In the genomic region with DNA sequence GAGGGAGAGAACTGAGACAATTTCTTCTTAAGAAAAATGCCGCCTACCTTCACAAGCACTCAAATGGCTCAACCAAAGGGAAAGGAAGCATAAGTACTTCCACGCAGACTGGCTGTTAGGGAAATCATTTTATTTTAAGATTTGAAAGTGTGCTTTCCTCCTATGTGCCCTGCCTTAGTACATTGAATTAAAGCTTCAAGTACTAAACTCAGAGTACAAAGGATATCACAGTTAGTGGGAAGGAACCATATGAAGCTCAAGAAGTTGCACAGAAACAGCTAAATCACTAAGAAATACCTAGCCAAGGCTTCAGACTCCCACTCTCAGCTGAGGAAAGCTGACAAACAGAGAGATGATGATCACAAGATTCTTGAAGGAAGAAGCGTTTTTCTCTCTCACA, we compare ENCODE assay signal across 15 mouse cellular contexts.
DNase-seq lines count a peak whose midpoint lies in the region.
"Had no signal": no experiment of that assay in that cellular context is flagged by ENCODE, and none has a peak within 500 bp of the region (broad histone marks: within the 10 kb centered on the region; RNA-seq: fewer than 3 reads in every experiment).

No protein-coding gene starts in this region.

- peak; percentile 4 for DNase-seq in layer of hippocampus, adult 11-12 months (ENCODE audit: low spot score)
- no peak for DNase-seq in layer of hippocampus, postnatal 36 days
- peak; percentile 5 to 35 for DNase-seq in right cerebral cortex, adult 2 months (ENCODE audit: low spot score in 2 of 2)
- no peak for DNase-seq in right cerebral cortex, postnatal 14 days
- peak; percentile 50 to 62 for DNase-seq in left cerebral cortex, adult 9 months (ENCODE audit: low spot score in 2 of 2)
- DNase-seq in embryo, embryonic 9.5 days (ENCODE audit: extremely low spot score), result no peak
- DNase-seq in cerebellum, adult 9-10 months, result no peak
- DNase-seq: adrenal gland, postnatal 10 days; cerebellum, adult 11 months; forebrain, postnatal 0 days; heart, adult 2 months; heart, postnatal 10 days; kidney, adult 11 months; kidney, postnatal 14 days; thymus, postnatal 4 days had no signal

Comparison
In these comparisons a context has a peak if more than half of its experiments do, and no peak if none do; other contexts are left out.
1. DNase-seq: peak in layer of hippocampus, adult 11-12 months (single experiment), right cerebral cortex, adult 2 months (2 of 2) and left cerebral cortex, adult 9 months (2 of 2); none in layer of hippocampus, postnatal 36 days (0 of 2), right cerebral cortex, postnatal 14 days (single experiment), embryo, embryonic 9.5 days (single experiment) and cerebellum, adult 9-10 months (single experiment).